Mouse (Mus musculus) limb, embryonic 15.5 days (tissue): ENCODE measurements around the gene Srek1. TPM values are rescaled to one million over a fixed set of nuclear protein-coding genes. Genes with fewer than 3 reads are reported as not detected.

Experiments
- ATAC-seq: fragments of 200-750 bp; cut with Nextera tagmentation; 2 replicates; pipeline ENCODE4 v1.8.0; 2017; ENCODE audit warnings: low read depth, moderate TSS enrichment; ENCODE audit not compliant: insufficient number of reproducible peaks, low FRiP score, low TSS enrichment
- H3K27ac ChIP-seq: fragments of 300-500 bp; sonication (generic); 2 replicates; pipeline ENCODE4 v1.5.1; 2015; ENCODE audit warnings: moderate library complexity, mild to moderate bottlenecking, inconsistent platforms
- H3K27me3 ChIP-seq: fragments of 300-500 bp; sonication (generic); 2 replicates; pipeline ENCODE4 v1.6.1; 2015; ENCODE audit warnings: inconsistent platforms
- H3K36me3 ChIP-seq: fragments of 300-500 bp; sonication (generic); 2 replicates; pipeline ENCODE4 v1.6.1; 2015; ENCODE audit warnings: inconsistent platforms
- H3K4me1 ChIP-seq: fragments of 300-500 bp; sonication (generic); 2 replicates; pipeline ENCODE4 v1.6.1; 2015; ENCODE audit warnings: inconsistent platforms
- H3K4me2 ChIP-seq: fragments of 300-500 bp; sonication (generic); 2 replicates; pipeline ENCODE4 v1.6.1; 2015; ENCODE audit warnings: mild to moderate bottlenecking, inconsistent platforms
- H3K4me3 ChIP-seq: fragments of 300-500 bp; sonication (generic); 2 replicates; pipeline ENCODE4 v1.5.1; 2015; ENCODE audit warnings: mild to moderate bottlenecking, inconsistent platforms
- H3K9ac ChIP-seq: fragments of 300-500 bp; sonication (generic); 2 replicates; pipeline ENCODE4 v1.6.1; 2015; ENCODE audit warnings: inconsistent platforms
- H3K9me3 ChIP-seq: fragments of 300-500 bp; sonication (generic); 2 replicates; pipeline ENCODE4 v1.6.1; 2016; ENCODE audit warnings: inconsistent platforms
- WGBS: fragments of 180-500 bp; shearing (Covaris S2); methylation state at CpG from one replicate; pipeline ENCODE4 v1.1.7; 2015; 5-methylcytosine and 5-hydroxymethylcytosine counted together
- polyA plus RNA-seq: library from polyadenylated mRNA; unstranded; fragments of >200 nt; fragmentation: Nextera tagmentation; extraction: Ambion mirVana; gene quantifications from 2 replicates; pipeline ENCODE4 v1.2.1, GENCODE M21; 2015

Srek1 gene
- polyA plus RNA-seq, 1 experiment from 2014 or later = 71.9 TPM

- Histone ChIP-seq H3K27me3 (no peaks in the 10 kb centered on the region), H3K36me3 (no peaks in the 10 kb centered on the region), H3K4me3 (no peak overlapping the region), H3K4me1 (peaks cover 6% of the 10 kb centered on the region), H3K27ac (no peak overlapping the region), H3K4me2 (no peak overlapping the region), H3K9ac (no peak overlapping the region), H3K9me3 (no peaks in the 10 kb centered on the region)
- 51% methylated on average over 7 of the region's 7 CpGs for WGBS
- no peak for ATAC-seq
Measured at GRCm38 (mm10) chr13:103710359-103710781, 64.0 kb downstream of the Srek1 start.

GRCm38 (mm10) chr13:103705436-103705978, 68.9 kb downstream of the Srek1 start:
- H3K27ac ChIP-seq = no peak overlapping the region
- H3K4me2 ChIP-seq = no peak overlapping the region
- H3K27me3 ChIP-seq = no peaks in the 10 kb centered on the region
- H3K4me3 ChIP-seq = no peak overlapping the region
- no peak overlapping the region for H3K9ac ChIP-seq
- H3K36me3 ChIP-seq = no peaks in the 10 kb centered on the region
- 73% methylated on average over 6 of the region's 6 CpGs for WGBS
- no peak for ATAC-seq
- no peaks in the 10 kb centered on the region for H3K9me3 ChIP-seq
- H3K4me1 ChIP-seq = peaks cover 4% of the 10 kb centered on the region

- no peak overlapping the region for H3K9ac ChIP-seq
- peak overlapping the region; percentile 24 for H3K4me2 ChIP-seq
- H3K9me3 ChIP-seq = no peaks in the 10 kb centered on the region
- peaks cover 4% of the 10 kb centered on the region for H3K4me1 ChIP-seq
- H3K27me3 ChIP-seq = no peaks in the 10 kb centered on the region
- peak overlapping the region; percentile 43; the same call in 1 of the 2 replicates for H3K27ac ChIP-seq
- H3K4me3 ChIP-seq = no peak overlapping the region
- peak; percentile 31; the same call in 1 of the 2 replicates for ATAC-seq
- H3K36me3 ChIP-seq = no peaks in the 10 kb centered on the region
- WGBS = 22% methylated on average over 6 of the region's 6 CpGs
Measured at GRCm38 (mm10) chr13:103703833-103704232, 70.6 kb downstream of the Srek1 start.

- peak; percentile 73; the same call in 1 of the 2 replicates for ATAC-seq
Measured at GRCm38 (mm10) chr13:103703386-103703785, 71.0 kb downstream of the Srek1 start.

GRCm38 (mm10) chr13:103702266-103702665, 72.1 kb downstream of the Srek1 start:
- WGBS = 78% methylated on average over 3 of the region's 3 CpGs
- no peak overlapping the region for H3K4me3 ChIP-seq
- H3K4me2 ChIP-seq = no peak overlapping the region
- ATAC-seq = no peak
- H3K9me3 ChIP-seq = no peaks in the 10 kb centered on the region
- no peaks in the 10 kb centered on the region for H3K27me3 ChIP-seq
- no peak overlapping the region for H3K27ac ChIP-seq
- H3K36me3 ChIP-seq = no peaks in the 10 kb centered on the region
- peaks cover 4% of the 10 kb centered on the region for H3K4me1 ChIP-seq
- no peak overlapping the region for H3K9ac ChIP-seq

More at GRCm38 (mm10) chr13:103703386-103703785, 71.0 kb downstream of the Srek1 start:
- Histone ChIP-seq H3K9me3 (no peaks in the 10 kb centered on the region), H3K36me3 (no peaks in the 10 kb centered on the region), H3K4me3 (no peak overlapping the region), H3K27me3 (no peaks in the 10 kb centered on the region), H3K27ac (peak overlapping the region; percentile 43; the same call in 1 of the 2 replicates), H3K4me1 (peaks cover 4% of the 10 kb centered on the region), H3K9ac (no peak overlapping the region), H3K4me2 (peak overlapping the region; percentile 24)
- WGBS = 30% methylated on average over 7 of the region's 7 CpGs

GRCm38 (mm10) chr13:103700752-103701151, 73.7 kb downstream of the Srek1 start:
- Histone ChIP-seq H3K9me3 (no peaks in the 10 kb centered on the region), H3K9ac (no peak overlapping the region), H3K4me2 (no peak overlapping the region), H3K27me3 (no peaks in the 10 kb centered on the region), H3K27ac (no peak overlapping the region), H3K4me3 (no peak overlapping the region), H3K36me3 (no peaks in the 10 kb centered on the region), H3K4me1 (peaks cover 4% of the 10 kb centered on the region)
- ATAC-seq = no peak
- WGBS = 74% methylated on average over 2 of the region's 2 CpGs

- no peaks in the 10 kb centered on the region for H3K9me3 ChIP-seq
- WGBS = 52% methylated on average over 9 of the region's 9 CpGs
- no peaks in the 10 kb centered on the region for H3K27me3 ChIP-seq
- no peak overlapping the region for H3K27ac ChIP-seq
- no peak overlapping the region for H3K4me3 ChIP-seq
- no peaks in the 10 kb centered on the region for H3K36me3 ChIP-seq
- no peak for ATAC-seq
- no peaks in the 10 kb centered on the region; the same call in 1 of the 2 replicates for H3K4me1 ChIP-seq
- H3K4me2 ChIP-seq = no peak overlapping the region
- H3K9ac ChIP-seq = no peak overlapping the region
Measured at GRCm38 (mm10) chr13:103697993-103698392, 76.4 kb downstream of the Srek1 start.

GRCm38 (mm10) chr13:103696164-103696563, 78.2 kb downstream of the Srek1 start:
- H3K9ac ChIP-seq = no peak overlapping the region
- H3K4me3 ChIP-seq = no peak overlapping the region
- WGBS = 43% methylated on average over 9 of the region's 9 CpGs

GRCm38 (mm10) chr13:103695456-103695855, 79.0 kb downstream of the Srek1 start:
- H3K36me3 ChIP-seq = no peaks in the 10 kb centered on the region
- H3K9me3 ChIP-seq = no peaks in the 10 kb centered on the region
- no peaks in the 10 kb centered on the region for H3K27me3 ChIP-seq
- H3K27ac ChIP-seq = no peak overlapping the region
- no peak for ATAC-seq
- no peak overlapping the region for H3K9ac ChIP-seq
- H3K4me1 ChIP-seq = no peaks in the 10 kb centered on the region
- H3K4me2 ChIP-seq = no peak overlapping the region
- 68% methylated on average over 6 of the region's 6 CpGs for WGBS
- H3K4me3 ChIP-seq = no peak overlapping the region

More at GRCm38 (mm10) chr13:103696164-103696563, 78.2 kb downstream of the Srek1 start:
- no peaks in the 10 kb centered on the region for H3K9me3 ChIP-seq
- ATAC-seq = no peak
- H3K4me1 ChIP-seq = no peaks in the 10 kb centered on the region
- no peaks in the 10 kb centered on the region for H3K27me3 ChIP-seq
- H3K27ac ChIP-seq = no peak overlapping the region
- no peaks in the 10 kb centered on the region for H3K36me3 ChIP-seq
- no peak overlapping the region for H3K4me2 ChIP-seq

Other genes starting within 250 kb of the Srek1 start
- 15.4 and 20.3 TPM in 2 replicates for gene Erbin, start 145.9 kb upstream of the Srek1 start, polyA plus RNA-seq